Mouse (Mus musculus) MEL-GATA-1-ER (cell line): ENCODE measurements around the gene Mlst8.

ENCODE experiments used
- DNase-seq: peaks from one replicate; pipeline ENCODE4 v3.0.0-alpha.2; 2012; ENCODE audit warnings: low read depth; ENCODE audit errors: extremely low read depth

Mlst8 gene

DNA sequence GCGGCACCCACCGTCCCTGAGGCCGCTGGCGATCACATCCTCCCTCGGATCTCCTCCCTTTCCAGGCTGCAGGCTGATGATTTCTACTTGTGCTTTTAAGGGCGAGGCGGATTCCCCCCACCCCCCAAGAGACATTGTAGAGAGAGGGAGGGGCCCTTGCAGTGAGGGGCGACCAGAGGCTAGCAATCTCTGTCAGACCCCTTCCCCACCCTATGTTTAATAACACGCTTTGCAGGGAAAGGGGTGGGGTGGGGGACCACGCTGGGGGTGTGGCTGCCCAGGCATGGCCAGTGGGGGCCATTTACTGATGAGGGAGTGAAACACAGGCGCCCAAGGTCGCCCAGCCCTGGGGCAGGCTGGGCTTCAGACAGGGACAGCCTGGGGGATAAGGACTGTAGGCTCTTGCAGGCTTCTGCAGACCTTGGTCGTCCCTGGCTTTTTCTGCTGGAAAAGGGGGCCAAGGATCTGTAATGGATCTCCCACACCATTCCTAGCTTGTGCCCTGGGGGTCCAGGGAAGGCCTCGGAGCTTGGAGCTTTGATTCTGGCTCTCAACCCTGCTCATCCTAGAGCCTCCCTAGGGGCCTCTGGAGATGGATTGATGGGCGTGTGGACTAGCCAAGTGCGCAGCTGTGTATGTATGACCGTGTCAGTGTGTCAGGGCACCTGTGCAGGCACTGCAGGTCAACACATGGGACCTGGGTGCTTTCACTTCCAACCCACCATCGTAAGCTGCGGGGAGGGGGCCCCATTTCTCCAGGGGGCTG, 10.6 kb upstream of the Mlst8 start:
- no peak for DNase-seq

DNA sequence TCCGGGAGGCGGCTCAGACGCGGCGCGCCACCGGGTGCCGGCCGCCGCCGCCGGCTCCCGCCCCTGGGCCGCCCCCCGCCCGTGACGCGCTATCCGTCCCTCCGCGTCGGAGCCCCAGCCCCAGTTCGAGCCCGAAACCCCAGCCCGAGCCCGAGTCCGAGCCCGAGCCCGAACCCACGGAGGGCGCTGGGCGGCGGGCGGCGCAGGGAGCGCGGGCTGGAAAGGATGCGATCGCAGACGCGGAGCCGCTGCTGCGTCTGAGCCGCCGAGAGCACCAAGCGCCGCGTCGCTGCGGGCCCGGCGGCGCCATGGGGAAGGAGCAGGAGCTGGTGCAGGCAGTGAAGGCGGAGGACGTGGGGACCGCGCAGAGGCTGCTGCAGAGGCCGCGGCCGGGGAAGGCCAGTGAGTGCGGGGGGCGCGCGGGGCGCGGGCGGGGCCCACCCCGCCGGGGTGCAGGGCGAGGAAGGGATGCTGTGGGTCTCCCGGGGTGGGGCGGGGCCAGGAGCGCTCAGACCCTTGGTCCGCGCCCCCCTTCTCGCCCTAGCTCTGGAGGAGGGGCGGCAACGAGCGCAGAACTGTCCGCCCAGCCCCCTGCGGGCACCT, 9.9 kb upstream of the Mlst8 start:
- no peak for DNase-seq

- no peak for DNase-seq
Measured at GRCm38 (mm10) chr17:24488186-24488661, 9.3 kb upstream of the Mlst8 start, which contains the start of gene Caskin1. TSS of gene Caskin1 (plus strand) at chr17:24488601.

DNA sequence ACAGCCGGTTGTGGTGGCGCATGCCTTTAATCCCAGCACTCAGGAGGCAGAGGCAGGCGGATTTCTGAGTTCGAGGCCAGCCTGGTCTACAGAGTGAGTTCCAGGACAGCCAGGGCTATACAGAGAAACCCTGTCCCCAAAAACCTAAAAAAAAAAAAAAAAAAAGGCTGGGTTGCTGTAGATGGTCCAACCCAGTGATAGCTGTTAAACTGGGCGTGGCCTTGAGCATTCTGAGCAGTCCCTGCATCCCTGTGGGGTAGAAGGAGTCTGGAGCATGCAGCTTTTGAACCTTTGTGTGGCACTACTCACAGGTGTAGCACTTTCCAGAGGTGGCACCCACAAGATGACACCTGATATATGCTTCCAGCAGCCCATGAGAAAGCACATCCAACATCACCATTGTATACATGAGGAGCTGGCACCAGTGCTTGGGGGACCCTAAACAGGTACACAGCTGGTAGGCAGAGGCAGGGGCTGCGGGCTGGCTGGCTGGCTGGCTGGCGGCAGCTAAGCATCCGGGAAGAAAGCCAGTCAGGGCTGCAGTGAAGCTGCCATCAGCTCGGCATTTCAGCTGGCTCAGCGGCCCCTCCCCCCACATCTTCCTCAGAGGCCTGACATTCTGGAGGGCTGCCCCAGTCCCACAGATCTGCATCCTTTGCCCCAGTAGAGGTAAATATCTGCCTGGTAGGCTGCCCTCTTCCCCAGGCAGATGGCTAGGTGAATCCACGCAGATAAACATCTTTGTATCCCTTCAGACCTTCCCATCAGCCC, 6.4 kb upstream of the Mlst8 start:
- DNase-seq, result no peak

GRCm38 (mm10) chr17:24483495-24483894, 4.6 kb upstream of the Mlst8 start:
- no peak for DNase-seq

- DNase-seq, result no peak
Measured at GRCm38 (mm10) chr17:24481027-24481815, 2.3 kb upstream of the Mlst8 start.

GRCm38 (mm10) chr17:24480201-24480826, 1.4 kb upstream of the Mlst8 start:
- DNase-seq, result no peak

- DNase-seq, result peak; percentile 33
Measured at GRCm38 (mm10) chr17:24479431-24479830, 553 bp upstream of the Mlst8 start.

DNA sequence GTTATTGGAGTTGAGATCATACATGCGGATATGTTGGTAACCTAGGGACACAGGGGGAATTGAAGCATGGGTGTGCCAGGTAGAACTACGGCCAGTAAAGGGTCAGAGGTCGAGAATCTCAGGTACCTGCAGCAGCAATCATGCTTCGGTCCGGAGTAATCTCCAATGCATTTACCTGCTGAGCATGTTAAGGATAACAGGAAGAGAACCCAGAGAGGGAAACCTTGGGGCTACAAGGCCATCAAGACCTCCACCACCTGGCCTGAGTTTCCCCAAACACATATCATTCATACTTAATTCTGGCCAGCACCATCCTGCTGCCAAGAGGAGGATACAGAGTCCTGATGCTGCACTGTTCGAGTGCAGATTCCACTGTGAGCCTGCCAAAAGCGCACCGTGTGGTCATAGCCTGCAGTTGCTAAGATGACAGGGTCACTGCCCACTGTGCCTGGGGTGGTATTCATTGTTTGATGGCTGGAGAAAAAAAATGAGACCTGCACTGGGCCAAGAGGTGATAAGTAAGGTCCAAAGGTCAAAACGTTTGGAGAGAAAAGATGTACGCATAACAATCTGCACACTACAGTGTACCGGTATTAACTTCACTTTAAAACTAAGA, 785 bp downstream of the Mlst8 start:
- no peak for DNase-seq

- no peak for DNase-seq
Measured at GRCm38 (mm10) chr17:24477053-24477984, 1.6 kb downstream of the Mlst8 start.

DNA sequence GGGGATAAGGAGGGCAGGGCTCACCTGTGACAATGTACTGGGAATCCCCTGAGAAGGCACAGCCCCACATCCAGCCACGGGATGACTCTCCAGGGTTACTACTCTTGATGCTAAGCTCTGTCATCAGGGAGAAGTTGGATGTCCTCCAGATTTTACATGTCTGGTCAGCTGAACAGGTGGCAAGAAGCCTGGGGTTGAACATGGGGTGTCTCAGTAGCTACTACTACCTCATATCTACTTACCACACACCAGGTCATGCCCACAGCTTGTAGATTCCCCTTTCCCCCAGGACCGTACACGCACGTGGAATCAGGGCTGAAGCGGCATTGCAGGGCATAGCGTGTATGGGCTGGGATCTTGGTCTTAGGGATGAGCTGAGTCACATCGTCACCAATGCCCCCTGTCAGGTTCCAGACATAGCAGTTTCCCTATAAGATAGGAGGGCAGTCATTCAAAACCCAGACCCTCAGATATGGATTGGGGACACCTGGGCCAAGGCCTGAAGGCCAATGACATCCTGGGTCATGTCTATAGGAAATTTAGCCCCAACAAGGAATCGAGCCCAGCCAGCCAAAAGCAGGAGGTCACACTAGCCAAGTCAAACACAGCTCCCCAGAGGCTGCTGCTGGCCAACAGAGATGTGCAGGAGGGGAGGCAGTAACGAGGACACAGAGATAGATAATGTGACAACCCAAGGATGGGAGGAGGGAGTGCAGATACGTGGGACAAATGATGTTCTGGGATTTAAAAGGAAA, 2.7 kb downstream of the Mlst8 start:
- DNase-seq, result no peak

DNA sequence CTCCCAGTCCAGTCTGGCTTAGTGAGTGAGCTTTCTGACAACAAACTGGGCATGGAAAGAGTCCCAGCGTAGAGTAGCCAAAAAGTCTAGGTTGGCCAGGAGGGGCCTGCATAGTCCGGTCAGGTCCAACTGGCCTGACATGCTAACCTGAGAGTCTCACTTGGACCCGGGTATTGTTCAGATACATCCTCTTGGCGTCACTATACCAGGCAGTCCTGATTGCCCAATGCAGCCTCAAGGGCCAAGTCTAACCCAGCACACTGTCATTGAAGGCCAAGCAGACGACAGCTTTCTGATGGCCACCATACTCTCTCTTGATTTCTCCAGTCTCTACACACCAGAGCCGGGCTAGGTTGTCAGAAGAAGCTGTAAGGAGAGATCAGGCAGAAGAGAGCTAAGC, 3.3 kb downstream of the Mlst8 start:
- DNase-seq, result no peak

- no peak for DNase-seq
Measured at GRCm38 (mm10) chr17:24474557-24474956, 4.3 kb downstream of the Mlst8 start.

- DNase-seq, result no peak
Measured at GRCm38 (mm10) chr17:24473612-24474275, 5.1 kb downstream of the Mlst8 start, which contains the start of gene Bricd5. TSS of gene Bricd5 (plus strand) at chr17:24473884.

GRCm38 (mm10) chr17:24472512-24472911, 6.4 kb downstream of the Mlst8 start:
- no peak for DNase-seq

- DNase-seq, result no peak
Measured at GRCm38 (mm10) chr17:24470701-24471527, 8.0 kb downstream of the Mlst8 start.
